Mouse (Mus musculus): ENCODE results near the gene Wipf2. TPM values are rescaled to one million over a fixed set of nuclear protein-coding genes. Genes with fewer than 3 reads are reported as not detected.
A peak's percentile ranks its signal among the peaks of the same experiment; 100 is the strongest.
"Not testable (repeated sequence)": the region's sequence is repeated elsewhere in the genome, so short reads cannot be mapped to it uniquely, and the experiment has no call there.

Wipf2 gene
- polyA plus RNA-seq, 1 experiment from 2014 or later: 3.8 TPM

DNA sequence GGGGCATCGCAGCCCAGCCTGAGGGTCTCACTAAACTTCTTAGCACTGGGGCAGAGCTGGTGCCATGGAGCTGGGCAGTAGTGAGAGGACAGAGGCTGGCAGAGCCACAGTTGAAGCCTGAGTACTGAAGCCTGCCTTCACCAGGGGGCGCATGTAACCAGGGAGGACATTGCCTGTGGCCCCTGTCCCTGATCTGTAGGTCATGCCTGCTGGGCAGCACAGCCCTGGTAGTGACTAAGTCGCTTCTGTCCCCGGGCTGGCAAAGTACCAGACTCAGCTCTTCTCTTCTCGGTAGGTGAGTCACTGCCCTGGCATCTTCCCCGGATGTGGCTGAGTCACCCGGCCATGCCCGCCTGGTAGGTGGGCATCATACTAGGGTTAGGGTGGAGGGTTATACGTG is 69.7 kb downstream of the Wipf2 start:
- Histone ChIP-seq H3K4me2 (peak overlapping the region; percentile 36), H3K9ac (ENCODE audit: low read depth, low read length) (peak overlapping the region; percentile 43; the same call in 1 of the 2 replicates), H3K4me1 (ENCODE audit: control insufficient read depth, insufficient read depth, low read length) (peaks cover 72% of the 10 kb centered on the region), H3K27ac (ENCODE audit: low read depth, low read length) (0 out of 2 replicates have a peak overlapping the region, but pooled peaks have one; percentile 25), H3K9me3 (replicated peaks; ENCODE audit: control insufficient read depth, low read length) (no peaks in the 10 kb centered on the region), H3K36me3 (ENCODE audit: control insufficient read depth, insufficient read depth, low read length) (no peaks in the 10 kb centered on the region), H3K27me3 (ENCODE audit: control insufficient read depth, insufficient read depth, low read length) (no peaks in the 10 kb centered on the region), H3K4me3 (ENCODE audit: low read depth, low read length) (no peak overlapping the region)
- WGBS (ENCODE audit: insufficient replicate concordance): 42% methylated on average over 9 of the region's 9 CpGs
- ATAC-seq (replicated peaks; ENCODE audit: insufficient number of reproducible peaks, low FRiP score, low TSS enrichment): no peak

DNA sequence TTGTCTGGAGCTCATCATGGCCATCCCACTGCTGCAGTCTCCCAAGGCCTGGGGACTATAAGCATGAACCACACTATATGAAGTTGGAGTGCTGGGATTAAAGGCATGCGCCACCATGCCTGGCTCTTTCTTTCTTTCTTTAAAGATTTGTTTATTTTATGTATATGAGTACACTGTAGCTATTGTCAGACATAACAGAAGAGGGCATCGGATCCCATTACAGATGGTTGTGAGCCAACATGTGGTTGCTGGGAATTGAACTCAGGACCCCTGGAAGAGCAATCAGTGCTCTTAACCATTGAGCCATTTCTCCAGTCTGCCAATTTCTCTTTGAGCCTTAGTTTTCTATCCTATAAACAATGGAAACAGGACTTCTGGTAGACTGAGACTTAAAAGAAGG is 70.4 kb downstream of the Wipf2 start:
- H3K9ac ChIP-seq (ENCODE audit: low read depth, low read length); ATAC-seq (replicated peaks; ENCODE audit: insufficient number of reproducible peaks, low FRiP score, low TSS enrichment); H3K36me3 ChIP-seq (ENCODE audit: control insufficient read depth, insufficient read depth, low read length); H3K4me3 ChIP-seq (ENCODE audit: low read depth, low read length); H3K27me3 ChIP-seq (ENCODE audit: control insufficient read depth, insufficient read depth, low read length); H3K4me2 ChIP-seq; H3K27ac ChIP-seq (ENCODE audit: low read depth, low read length); H3K9me3 ChIP-seq (replicated peaks; ENCODE audit: control insufficient read depth, low read length): not testable (repeated sequence)
- peaks cover 72% of the 10 kb centered on the region for H3K4me1 ChIP-seq (ENCODE audit: control insufficient read depth, insufficient read depth, low read length)
- 86% methylated on average over 2 of the region's 2 CpGs for WGBS (ENCODE audit: insufficient replicate concordance)

GRCm38 (mm10) chr11:98934367-98934766 is 70.9 kb downstream of the Wipf2 start:
- H3K27ac ChIP-seq (ENCODE audit: low read depth, low read length): no peak overlapping the region

GRCm38 (mm10) chr11:98935123-98935522 is 71.7 kb downstream of the Wipf2 start:
- H3K4me2 ChIP-seq: no peak overlapping the region
- no peak overlapping the region for H3K27ac ChIP-seq (ENCODE audit: low read depth, low read length)

More at GRCm38 (mm10) chr11:98934367-98934766, 70.9 kb downstream of the Wipf2 start:
- no peaks in the 10 kb centered on the region for H3K9me3 ChIP-seq (replicated peaks; ENCODE audit: control insufficient read depth, low read length)
- no peak overlapping the region for H3K4me3 ChIP-seq (ENCODE audit: low read depth, low read length)
- no peaks in the 10 kb centered on the region for H3K27me3 ChIP-seq (ENCODE audit: control insufficient read depth, insufficient read depth, low read length)
- H3K4me2 ChIP-seq: no peak overlapping the region
- no peaks in the 10 kb centered on the region for H3K36me3 ChIP-seq (ENCODE audit: control insufficient read depth, insufficient read depth, low read length)
- 83% methylated on average over 3 of the region's 3 CpGs for WGBS (ENCODE audit: insufficient replicate concordance)
- H3K9ac ChIP-seq (ENCODE audit: low read depth, low read length): no peak overlapping the region
- H3K4me1 ChIP-seq (ENCODE audit: control insufficient read depth, insufficient read depth, low read length): peaks cover 73% of the 10 kb centered on the region
- no peak for ATAC-seq (replicated peaks; ENCODE audit: insufficient number of reproducible peaks, low FRiP score, low TSS enrichment)

GRCm38 (mm10) chr11:98936170-98936569 is 72.7 kb downstream of the Wipf2 start:
- peaks cover 73% of the 10 kb centered on the region for H3K4me1 ChIP-seq (ENCODE audit: control insufficient read depth, insufficient read depth, low read length)
- no peaks in the 10 kb centered on the region for H3K36me3 ChIP-seq (ENCODE audit: control insufficient read depth, insufficient read depth, low read length)
- WGBS (ENCODE audit: insufficient replicate concordance): under 1% methylated on average over 29 of the region's 29 CpGs

More at GRCm38 (mm10) chr11:98935123-98935522, 71.7 kb downstream of the Wipf2 start:
- Histone ChIP-seq H3K4me3 (ENCODE audit: low read depth, low read length) (no peak overlapping the region), H3K9me3 (replicated peaks; ENCODE audit: control insufficient read depth, low read length) (no peaks in the 10 kb centered on the region), H3K36me3 (ENCODE audit: control insufficient read depth, insufficient read depth, low read length) (no peaks in the 10 kb centered on the region), H3K27me3 (ENCODE audit: control insufficient read depth, insufficient read depth, low read length) (no peaks in the 10 kb centered on the region), H3K4me1 (ENCODE audit: control insufficient read depth, insufficient read depth, low read length) (peaks cover 73% of the 10 kb centered on the region), H3K9ac (ENCODE audit: low read depth, low read length) (no peak overlapping the region)
- 92% methylated on average over 3 of the region's 3 CpGs for WGBS (ENCODE audit: insufficient replicate concordance)
- ATAC-seq (replicated peaks; ENCODE audit: insufficient number of reproducible peaks, low FRiP score, low TSS enrichment): no peak

GRCm38 (mm10) chr11:98936606-98937409 is 73.4 kb downstream of the Wipf2 start:
- peak; percentile 18; the same call in 1 of the 2 replicates for ATAC-seq (replicated peaks; ENCODE audit: insufficient number of reproducible peaks, low FRiP score, low TSS enrichment)
- H3K27ac ChIP-seq (ENCODE audit: low read depth, low read length): peak overlapping the region; percentile 93
- WGBS (ENCODE audit: insufficient replicate concordance): under 1% methylated on average over 23 of the region's 23 CpGs
- H3K9ac ChIP-seq (ENCODE audit: low read depth, low read length): peak overlapping the region; percentile 77
- H3K36me3 ChIP-seq (ENCODE audit: control insufficient read depth, insufficient read depth, low read length): no peaks in the 10 kb centered on the region
- H3K4me1 ChIP-seq (ENCODE audit: control insufficient read depth, insufficient read depth, low read length): peaks cover 73% of the 10 kb centered on the region
- peak overlapping the region; percentile 63 for H3K4me3 ChIP-seq (ENCODE audit: low read depth, low read length)
- H3K27me3 ChIP-seq (ENCODE audit: control insufficient read depth, insufficient read depth, low read length): no peaks in the 10 kb centered on the region
- peak overlapping the region; percentile 75 for H3K4me2 ChIP-seq
- no peaks in the 10 kb centered on the region for H3K9me3 ChIP-seq (replicated peaks; ENCODE audit: control insufficient read depth, low read length)

More at GRCm38 (mm10) chr11:98936170-98936569, 72.7 kb downstream of the Wipf2 start:
- Histone ChIP-seq H3K4me2 (peak overlapping the region; percentile 75), H3K27me3 (ENCODE audit: control insufficient read depth, insufficient read depth, low read length) (no peaks in the 10 kb centered on the region), H3K4me3 (ENCODE audit: low read depth, low read length) (peak overlapping the region; percentile 63), H3K9ac (ENCODE audit: low read depth, low read length) (peak overlapping the region; percentile 77), H3K27ac (ENCODE audit: low read depth, low read length) (peak overlapping the region; percentile 93), H3K9me3 (replicated peaks; ENCODE audit: control insufficient read depth, low read length) (no peaks in the 10 kb centered on the region)
- peak; percentile 28; the same call in 1 of the 2 replicates for ATAC-seq (replicated peaks; ENCODE audit: insufficient number of reproducible peaks, low FRiP score, low TSS enrichment)

DNA sequence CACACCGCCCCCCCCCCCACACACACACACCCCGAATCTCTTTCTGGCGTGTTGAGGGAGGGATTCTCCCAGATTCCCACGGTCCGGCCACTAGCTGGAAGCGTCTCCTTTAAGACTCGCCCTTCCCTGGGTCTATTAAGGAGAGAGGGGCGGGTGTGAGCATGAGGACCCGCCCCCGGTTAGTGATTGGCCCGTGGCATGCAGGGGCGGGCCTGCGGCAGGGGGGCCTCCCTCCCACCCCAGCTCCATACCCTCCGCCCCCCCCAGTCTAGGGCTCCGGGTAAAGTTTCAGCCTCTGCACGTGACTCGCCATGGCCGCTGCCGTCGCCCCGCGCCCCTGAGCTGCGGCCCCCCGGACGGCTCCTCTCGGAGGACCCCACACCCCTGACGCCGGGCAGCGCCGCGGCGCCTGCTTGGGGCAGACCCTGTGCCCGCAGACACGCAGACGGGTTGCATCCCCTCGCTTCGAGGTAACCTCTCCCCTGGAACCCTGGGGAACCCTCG is 74.0 kb downstream of the Wipf2 start:
- Histone ChIP-seq H3K36me3 (ENCODE audit: control insufficient read depth, insufficient read depth, low read length) (no peaks in the 10 kb centered on the region), H3K9ac (ENCODE audit: low read depth, low read length) (peak overlapping the region; percentile 77)
- 0% methylated on average over 33 of the region's 38 CpGs for WGBS (ENCODE audit: insufficient replicate concordance)

DNA sequence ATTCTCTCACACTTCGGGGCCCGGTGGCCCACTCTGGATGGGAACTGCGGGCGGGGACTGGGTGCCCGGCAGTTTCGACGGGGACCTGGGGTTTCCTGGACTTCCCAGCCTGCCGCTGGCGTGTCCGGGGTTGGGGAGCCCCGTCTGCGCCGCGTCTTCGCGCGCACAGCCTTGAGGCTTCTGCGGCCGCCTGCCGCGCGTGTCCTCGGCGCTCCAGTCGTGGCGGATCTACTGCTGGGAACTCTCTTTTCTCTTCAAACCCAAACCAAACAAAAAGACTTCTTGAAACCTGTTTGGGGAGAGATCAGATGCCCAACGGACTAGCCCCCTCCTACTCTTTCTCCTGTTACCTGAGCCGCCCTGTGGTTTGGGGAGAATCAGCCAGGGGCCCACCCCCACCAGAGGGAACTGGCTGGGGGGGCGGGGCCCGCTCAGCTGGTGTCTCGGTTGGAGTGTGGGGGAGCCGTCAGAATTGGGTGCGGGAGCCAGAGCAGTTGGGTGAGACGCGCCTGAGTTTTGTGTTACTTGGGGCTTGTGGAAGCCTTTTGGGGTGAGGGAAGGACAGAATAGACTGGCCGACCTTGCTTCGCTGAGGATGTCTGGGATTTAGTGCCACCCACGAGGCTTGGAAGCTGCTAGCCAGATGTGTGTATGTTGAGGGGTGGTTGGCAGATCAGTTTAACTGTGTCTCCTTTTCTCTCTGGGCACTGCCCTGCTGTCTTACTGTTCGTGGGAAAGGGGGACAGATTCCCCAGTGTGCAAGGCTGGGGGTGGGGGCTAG is 74.7 kb downstream of the Wipf2 start:
- peaks cover 73% of the 10 kb centered on the region for H3K4me1 ChIP-seq (ENCODE audit: control insufficient read depth, insufficient read depth, low read length)
- no peaks in the 10 kb centered on the region for H3K36me3 ChIP-seq (ENCODE audit: control insufficient read depth, insufficient read depth, low read length)
- WGBS (ENCODE audit: insufficient replicate concordance): under 1% methylated on average over 39 of the region's 39 CpGs
- H3K27ac ChIP-seq (ENCODE audit: low read depth, low read length): peak overlapping the region; percentile 93
- peak overlapping the region; percentile 63 for H3K4me3 ChIP-seq (ENCODE audit: low read depth, low read length)
- ATAC-seq (replicated peaks; ENCODE audit: insufficient number of reproducible peaks, low FRiP score, low TSS enrichment): no peak
- no peaks in the 10 kb centered on the region for H3K9me3 ChIP-seq (replicated peaks; ENCODE audit: control insufficient read depth, low read length)
- H3K27me3 ChIP-seq (ENCODE audit: control insufficient read depth, insufficient read depth, low read length): no peaks in the 10 kb centered on the region
- peak overlapping the region; percentile 77 for H3K9ac ChIP-seq (ENCODE audit: low read depth, low read length)
- peak overlapping the region; percentile 75 for H3K4me2 ChIP-seq

More for the DNA sequence above, 74.0 kb downstream of the Wipf2 start:
- H3K4me3 ChIP-seq (ENCODE audit: low read depth, low read length): peak overlapping the region; percentile 63
- peak overlapping the region; percentile 75 for H3K4me2 ChIP-seq
- no peaks in the 10 kb centered on the region for H3K9me3 ChIP-seq (replicated peaks; ENCODE audit: control insufficient read depth, low read length)
- peaks cover 73% of the 10 kb centered on the region for H3K4me1 ChIP-seq (ENCODE audit: control insufficient read depth, insufficient read depth, low read length)
- H3K27me3 ChIP-seq (ENCODE audit: control insufficient read depth, insufficient read depth, low read length): no peaks in the 10 kb centered on the region
- ATAC-seq (replicated peaks; ENCODE audit: insufficient number of reproducible peaks, low FRiP score, low TSS enrichment): peak; percentile 87
- peak overlapping the region; percentile 93 for H3K27ac ChIP-seq (ENCODE audit: low read depth, low read length)

Data from heart, embryonic 11.5 days (tissue).